Mouse (Mus musculus): ENCODE data around the gene Cma1.

Cma1 gene

DNA sequence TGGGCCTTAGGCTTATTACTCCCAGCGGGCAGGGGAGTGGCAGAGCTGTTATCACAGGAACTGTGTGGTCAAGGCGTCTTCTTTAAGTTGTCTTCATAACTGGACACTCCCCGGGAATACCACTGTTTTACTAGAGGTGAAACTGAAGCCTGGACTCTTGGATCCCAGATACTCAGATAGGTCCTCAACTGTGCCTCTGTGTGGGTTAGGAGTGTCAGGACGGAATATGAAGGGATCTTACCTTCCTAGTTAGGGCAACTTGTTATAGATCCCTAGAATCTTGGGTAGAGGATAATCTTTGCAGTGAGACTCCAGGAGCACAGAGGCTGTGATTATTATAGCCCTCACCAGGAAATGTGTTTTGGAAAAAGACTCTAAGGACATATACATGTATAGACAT lies at the start of gene Cma1:
Cma1 (minus strand) TSS at position 101 of the 400 bp plus-strand sequence.
- no peak for TF ChIP-seq GATA4 (IDR thresholded peaks at IDR 0.05; ENCODE audit: insufficient replicate concordance, low read length)

DNA sequence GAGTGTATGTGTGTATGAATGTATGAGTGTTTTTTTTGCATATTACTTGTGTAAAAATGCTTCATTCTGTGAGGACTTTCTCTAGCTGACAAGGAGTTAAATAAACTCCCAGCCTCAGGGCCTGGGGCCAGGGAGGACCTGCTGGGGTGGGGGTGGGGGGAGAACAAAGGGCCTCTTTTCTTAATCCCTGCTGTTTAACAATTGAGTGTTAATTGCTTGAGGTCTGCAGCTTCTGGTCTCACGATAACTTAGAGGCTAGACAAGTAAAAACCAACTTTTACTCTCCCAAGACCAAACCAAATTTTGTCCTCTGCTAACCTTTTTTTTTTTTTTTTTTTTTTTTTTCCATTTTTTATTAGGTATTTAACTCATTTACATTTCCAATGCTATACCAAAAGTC lies 18.8 kb upstream of the Cma1 start:
- no peak for TF ChIP-seq GATA4 (IDR thresholded peaks at IDR 0.05; ENCODE audit: insufficient replicate concordance, low read length)

DNA sequence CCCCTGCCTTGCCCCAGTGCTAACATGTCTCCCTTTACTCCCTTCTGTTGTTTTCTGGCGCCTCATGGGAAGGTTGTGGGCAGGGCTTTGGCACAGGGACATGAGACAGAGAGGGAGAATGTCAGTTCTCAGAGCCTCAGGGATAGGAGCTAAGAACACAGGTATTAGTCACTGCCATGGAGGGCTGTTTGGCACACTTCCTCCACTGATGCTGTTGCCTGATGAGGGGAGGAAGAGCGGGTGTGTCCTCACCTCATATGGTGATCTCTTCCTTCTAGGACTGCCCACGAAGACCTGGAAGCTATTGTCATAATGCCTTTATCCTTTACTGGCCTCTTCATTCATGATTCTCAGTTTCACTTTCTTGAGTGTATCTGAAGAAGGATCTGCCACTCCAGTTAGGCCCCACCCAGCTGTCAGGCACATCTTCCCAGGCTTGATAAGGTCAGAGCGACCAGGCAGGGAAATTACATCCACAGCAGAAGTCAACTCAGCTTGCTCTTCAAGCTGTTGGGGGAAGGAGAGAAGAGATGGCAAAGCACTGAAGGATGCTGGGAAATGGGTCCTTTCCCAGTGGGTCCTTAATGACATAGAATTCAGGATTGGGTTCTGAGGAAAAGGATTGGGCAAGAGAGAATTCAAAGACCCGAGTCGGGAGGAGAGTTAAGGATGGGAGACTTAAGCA lies 6.0 kb upstream of the Cma1 start, which contains the start of gene Cma2:
Cma2 (plus strand) TSS at position 635 of the 685 bp plus-strand sequence.
- no peak for TF ChIP-seq GATA4 (IDR thresholded peaks at IDR 0.05; ENCODE audit: insufficient replicate concordance, low read length)

DNA sequence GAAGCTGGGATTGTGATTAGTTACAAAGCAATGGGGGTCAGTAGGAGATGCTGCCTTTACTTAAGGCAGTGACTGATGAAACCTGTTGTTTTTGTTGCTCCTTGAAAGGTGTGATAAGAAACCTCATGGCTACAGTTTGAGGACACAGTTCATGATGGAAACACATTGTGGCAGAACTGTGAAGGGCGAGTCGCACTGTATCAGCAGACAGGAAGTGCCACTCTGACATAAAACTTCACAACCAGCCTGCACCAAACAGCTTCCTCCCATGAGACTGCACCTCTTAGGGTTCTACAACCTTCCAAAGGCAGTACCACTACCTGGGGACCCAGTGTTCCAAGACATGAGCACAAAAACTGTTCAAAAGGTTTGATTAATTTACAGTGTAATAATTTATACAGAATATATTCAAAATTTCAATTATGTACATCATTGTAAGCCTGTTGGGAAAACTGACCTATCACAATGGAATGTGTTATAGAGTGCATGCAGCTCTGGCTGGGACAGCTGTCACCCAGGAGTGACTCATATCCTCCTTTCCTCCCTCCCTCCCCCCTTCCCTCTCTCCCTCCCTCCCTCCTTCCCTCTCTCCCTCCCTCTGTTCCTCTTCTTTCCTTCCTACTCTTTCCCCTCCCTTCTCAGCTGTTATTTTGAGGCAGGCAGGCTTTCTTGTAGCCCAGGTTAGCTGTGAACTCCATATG lies 1.9 kb upstream of the Cma1 start:
- no peak for TF ChIP-seq GATA4 (IDR thresholded peaks at IDR 0.05; ENCODE audit: insufficient replicate concordance, low read length)

DNA sequence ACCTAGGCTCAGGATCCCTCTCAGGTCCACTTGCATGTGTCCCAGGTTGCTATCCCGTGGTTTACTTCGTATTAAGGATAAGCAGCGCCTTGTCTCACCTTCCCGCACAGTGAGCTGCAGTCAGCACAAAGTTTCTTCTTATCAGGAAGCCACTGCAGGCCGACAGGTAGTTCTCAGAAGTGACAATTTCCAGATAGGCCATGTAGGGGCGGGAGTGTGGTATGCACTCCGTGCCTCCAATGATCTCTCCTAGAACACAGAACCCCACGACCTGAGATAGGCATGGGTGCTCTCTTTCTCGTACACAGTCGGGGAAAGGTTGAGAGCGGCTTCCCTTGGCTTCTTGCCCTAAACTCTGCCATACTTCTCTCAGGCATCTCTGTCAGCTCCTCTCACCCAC lies 874 bp downstream of the Cma1 start:
- TF ChIP-seq GATA4 (IDR thresholded peaks at IDR 0.05; ENCODE audit: insufficient replicate concordance, low read length) = no peak

DNA sequence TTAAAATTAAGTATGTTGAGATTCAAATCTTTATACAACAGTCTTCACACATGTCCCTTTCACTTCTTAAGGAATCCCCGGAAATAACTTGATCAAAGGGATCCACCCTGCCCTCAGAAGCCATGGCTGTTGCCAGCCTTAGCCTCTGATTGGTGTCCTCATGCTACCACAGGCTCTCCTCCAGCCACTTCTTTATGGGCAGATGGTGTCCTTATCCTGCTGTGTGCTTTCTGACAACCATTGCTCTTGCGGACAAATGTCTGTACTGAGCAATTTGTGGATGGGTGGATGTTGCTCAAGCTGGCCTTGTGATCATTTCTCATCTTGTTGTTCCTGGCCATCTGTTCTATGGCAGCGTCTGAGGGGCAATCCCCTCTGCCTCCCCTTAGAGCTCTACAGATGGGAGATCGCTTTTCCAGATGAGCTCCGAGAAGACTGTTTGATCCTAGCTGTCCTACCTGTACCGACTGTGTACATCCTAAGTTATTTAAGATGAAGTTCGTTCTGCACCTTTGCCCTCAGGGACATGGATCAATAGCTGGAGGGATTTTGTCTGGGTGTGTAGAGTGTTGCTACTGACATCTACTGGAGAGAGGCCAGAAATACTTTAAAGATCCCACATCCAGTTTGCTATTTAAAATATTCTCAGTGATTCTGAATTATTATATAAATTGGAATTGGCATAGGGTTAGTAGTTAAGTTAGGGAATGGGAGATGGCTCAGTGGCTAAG lies 4.2 kb downstream of the Cma1 start:
- no peak for TF ChIP-seq GATA4 (IDR thresholded peaks at IDR 0.05; ENCODE audit: insufficient replicate concordance, low read length)

DNA sequence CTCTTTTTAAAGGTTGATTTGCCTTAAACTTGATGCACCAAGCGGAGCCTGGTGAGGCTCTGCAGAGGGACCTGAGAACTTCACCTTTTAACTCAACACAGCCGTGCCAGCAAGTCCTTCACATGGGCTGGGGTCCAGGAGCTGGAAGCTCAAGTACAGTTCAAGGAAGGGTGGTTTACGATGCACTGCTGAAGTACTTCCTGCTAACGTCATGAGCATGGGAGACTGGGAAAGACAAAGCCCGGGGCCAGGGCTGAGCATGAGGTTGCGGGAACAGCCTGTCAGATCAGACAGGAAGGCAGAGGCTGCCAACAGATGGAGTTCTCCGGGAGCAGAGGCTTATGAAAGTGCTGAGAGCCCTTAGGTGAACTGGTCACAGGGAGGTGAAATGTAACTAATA lies 10.9 kb downstream of the Cma1 start:
- TF ChIP-seq GATA4 (IDR thresholded peaks at IDR 0.05; ENCODE audit: insufficient replicate concordance, low read length) = no peak

DNA sequence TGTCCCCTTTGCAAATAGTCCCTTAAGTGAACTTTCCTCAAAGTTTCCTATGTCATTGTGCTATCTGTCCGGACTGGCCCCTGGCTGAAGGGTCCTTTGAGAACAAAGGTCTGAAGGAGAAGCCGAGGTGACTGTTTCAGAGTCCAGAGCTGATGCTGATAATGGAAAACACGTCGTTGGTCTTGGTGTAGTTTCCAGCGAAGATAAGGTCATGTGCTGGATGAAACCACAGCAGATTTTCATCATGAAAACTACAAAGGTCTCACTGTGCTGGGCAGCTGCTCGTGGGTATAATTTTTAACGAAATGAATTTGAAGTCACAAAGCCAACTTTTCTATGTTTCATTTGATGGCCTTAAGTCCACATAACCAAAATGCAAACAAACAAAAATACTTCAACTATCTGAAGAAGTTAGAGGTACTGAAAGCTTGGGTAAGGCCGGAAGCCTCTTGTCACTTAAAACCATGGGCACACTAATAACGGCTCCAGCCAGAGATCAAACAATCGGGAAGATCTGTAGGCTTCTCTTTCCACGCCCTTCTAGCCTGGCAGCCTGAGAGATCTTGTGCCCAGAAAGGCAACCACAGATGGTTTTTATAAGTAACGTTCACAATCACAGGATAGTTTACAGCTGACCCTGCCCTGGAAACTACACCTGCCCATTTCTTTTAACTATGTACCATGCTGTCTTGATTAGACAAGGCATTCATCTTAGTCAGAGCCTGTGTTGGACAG lies 15.0 kb downstream of the Cma1 start:
- no peak for TF ChIP-seq GATA4 (IDR thresholded peaks at IDR 0.05; ENCODE audit: insufficient replicate concordance, low read length)

DNA sequence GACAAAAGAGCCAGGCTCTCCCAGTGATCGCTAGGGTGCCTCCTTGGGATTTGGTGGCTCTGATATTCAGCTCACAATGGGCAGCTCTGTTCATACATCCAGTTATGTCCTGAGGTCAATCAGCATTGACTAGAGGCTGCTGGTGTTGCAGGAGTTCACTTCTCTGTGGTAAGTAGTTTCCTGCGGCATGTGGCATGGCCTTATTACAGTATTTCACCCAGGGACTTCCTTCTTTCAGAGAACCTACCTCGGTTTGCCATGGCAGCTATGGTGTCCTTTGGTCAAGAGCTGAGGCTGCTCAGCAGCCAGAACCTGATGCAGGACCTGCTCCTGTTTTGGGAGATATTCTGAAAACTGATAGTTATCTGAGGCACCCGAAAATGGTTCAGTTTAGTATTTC lies 17.6 kb downstream of the Cma1 start:
- no peak for TF ChIP-seq GATA4 (IDR thresholded peaks at IDR 0.05; ENCODE audit: insufficient replicate concordance, low read length)

DNA sequence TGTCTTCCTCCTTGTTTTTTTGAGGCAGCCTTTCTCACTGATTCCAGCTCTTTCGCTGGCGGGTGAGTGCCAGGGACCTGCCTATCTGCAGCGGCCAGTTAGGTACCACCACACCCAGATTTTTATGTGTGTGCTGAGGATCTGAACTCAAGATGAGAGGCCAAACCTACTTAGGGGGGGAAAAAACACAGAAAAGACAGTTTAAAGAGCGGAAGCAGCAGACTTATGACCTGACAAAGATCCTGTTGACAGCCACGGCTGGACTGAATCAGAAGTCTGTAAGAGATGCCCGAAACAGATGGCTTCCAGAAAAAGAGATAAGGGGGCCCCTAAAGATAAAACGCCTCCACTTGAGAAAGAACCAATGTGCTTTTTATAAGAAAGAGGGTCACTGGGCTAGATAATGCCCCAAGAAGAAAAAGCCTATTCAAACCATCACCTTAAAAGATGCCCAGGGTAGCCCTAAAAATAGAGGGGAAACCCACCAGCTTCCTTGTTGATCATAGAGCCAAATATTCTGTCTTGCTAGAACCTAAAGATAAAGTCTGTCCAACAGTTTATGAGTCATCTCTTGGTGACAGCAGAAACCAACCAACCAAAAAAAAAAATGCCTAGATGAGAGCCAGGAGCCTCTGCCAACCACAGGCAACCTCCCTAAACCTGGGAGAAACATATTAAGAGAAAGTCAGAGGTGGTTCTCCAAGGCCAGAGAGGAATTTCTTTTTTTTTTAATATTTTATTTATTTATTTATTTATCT lies 21.8 kb downstream of the Cma1 start:
- TF ChIP-seq GATA4 (IDR thresholded peaks at IDR 0.05; ENCODE audit: insufficient replicate concordance, low read length) = no peak

DNA sequence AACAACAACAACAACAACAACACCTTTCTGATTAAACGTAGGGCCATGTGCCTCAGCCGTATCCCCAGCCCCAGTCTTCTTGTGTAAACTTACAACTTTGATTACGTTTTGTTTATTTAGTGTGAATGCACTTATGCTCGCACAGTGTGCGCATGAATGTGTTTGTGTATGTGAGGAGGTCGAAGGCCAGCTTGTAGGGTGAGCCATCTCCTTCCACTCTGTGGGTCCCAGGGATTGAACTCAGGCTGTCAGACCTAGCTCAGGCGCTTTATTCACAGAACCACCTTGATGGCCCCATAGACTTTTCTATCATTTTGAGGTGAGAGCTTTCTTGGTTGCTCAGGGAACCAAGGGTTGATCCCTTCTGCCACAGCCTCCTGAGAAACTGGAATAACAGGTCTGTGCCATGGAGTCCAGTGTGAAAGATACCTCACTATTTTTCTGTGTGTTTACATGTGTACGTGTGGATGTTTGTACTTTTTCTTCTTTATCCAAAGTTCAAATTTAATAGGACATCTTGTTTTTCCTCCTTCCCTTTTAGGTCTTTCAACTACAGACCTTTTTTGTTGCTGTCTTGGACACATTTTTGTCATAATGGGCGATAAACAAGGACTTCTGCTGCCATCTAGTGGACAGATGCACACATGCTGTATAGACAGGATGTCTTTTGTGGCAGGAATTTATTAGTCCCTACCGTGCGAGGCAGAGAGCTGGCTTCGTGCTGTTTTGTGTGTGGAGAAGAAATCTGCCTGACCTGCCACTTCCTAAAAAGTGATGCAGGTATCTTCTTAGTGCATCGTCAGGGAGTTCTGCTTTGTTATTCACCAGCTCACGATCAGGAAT lies 26.0 kb downstream of the Cma1 start:
- TF ChIP-seq GATA4 (IDR thresholded peaks at IDR 0.05; ENCODE audit: insufficient replicate concordance, low read length) = no peak

DNA sequence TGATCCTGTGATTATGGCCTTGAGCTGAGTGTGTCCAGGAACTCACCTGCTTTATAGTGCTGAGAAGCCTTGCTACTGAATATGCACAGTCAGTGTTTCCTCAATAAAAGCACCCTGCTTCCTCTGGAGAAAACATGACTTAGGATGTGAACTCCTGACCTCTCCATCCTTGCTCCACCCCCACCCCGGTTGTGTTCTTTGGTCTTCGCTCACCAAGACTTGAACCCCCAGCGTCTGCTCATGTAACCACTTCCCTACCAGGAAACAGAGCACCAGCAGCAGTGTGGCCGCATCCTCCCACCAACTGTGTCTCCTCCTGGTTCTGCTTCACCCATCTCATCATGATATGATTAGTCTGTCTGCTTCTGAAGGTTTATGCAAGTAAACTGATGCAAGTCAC lies 31.1 kb downstream of the Cma1 start:
- no peak for TF ChIP-seq GATA4 (IDR thresholded peaks at IDR 0.05; ENCODE audit: insufficient replicate concordance, low read length)

DNA sequence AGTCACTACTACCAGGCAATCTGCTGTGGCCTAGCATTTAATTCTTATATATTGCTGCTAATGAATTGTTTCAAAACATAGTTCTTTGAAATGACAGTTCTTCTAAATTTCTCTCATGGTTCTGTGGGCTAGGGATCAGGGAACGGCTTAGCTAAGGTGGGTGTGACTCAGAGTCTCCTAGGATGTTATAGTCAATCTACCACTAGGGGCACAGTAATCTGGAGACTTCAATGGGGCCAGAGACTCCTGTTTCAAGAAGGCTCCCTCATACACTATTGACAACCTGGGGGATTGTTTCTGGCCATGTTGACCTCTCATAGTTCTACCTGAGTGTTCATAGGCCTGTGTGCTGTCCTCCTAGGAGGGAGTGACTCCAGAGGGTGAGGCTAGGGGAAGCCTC lies 39.0 kb downstream of the Cma1 start:
- TF ChIP-seq GATA4 (IDR thresholded peaks at IDR 0.05; ENCODE audit: insufficient replicate concordance, low read length) = no peak

DNA sequence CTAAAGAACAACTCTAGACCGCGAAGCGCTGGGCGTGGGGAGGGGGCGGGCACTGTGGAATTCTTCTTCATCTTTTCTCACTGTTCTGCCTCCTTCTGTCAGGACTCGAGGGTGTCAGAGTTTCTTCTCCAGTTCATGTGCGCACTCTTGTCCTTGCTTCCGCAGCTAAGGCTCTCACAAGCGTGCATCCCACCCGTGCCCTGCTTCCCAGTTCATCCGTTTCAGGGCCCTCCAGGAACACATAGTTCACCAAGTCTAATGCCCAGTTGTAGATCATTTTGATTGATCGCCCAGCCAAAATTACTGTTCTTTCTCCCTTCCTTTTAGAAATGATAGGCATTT lies 44.1 kb downstream of the Cma1 start:
- TF ChIP-seq GATA4 (IDR thresholded peaks at IDR 0.05; ENCODE audit: insufficient replicate concordance, low read length) = no peak
